Mouse (Mus musculus) embryonic facial prominence, embryonic 11.5 days (tissue): ENCODE data around the gene Zfp985. TPM values are rescaled to one million over a fixed set of nuclear protein-coding genes. Genes with fewer than 3 reads are reported as not detected.
"Not testable (repeated sequence)": the region's sequence is repeated elsewhere in the genome, so short reads cannot be mapped to it uniquely, and the experiment has no call there.

ENCODE experiments used
- ATAC-seq: fragments of 200-750 bp; cut with Nextera tagmentation; replicated peaks from 2 replicates; pipeline ENCODE4 v1.8.0; 2017; ENCODE audit warnings: low read depth; ENCODE audit not compliant: insufficient number of reproducible peaks, low FRiP score, low TSS enrichment
- DNase-seq: peaks from one replicate; pipeline ENCODE4 v3.0.0-alpha.2; 2015; ENCODE audit warnings: low spot score
- H3K27ac ChIP-seq: fragments of 300-500 bp; sonication (generic); replicated peaks from 2 replicates; pipeline ENCODE4 v1.5.1; 2014; ENCODE audit warnings: mild to moderate bottlenecking, low read depth, low read length, control low read depth
- H3K27me3 ChIP-seq: fragments of 300-500 bp; sonication (generic); 2 replicates; pipeline ENCODE4 v1.6.1; 2014; ENCODE audit warnings: mild to moderate bottlenecking, low read length, moderate library complexity, mixed read lengths; ENCODE audit not compliant: control insufficient read depth, insufficient read depth
- H3K36me3 ChIP-seq: fragments of 300-500 bp; sonication (generic); replicated peaks from 2 replicates; pipeline ENCODE4 v1.6.1; 2014; ENCODE audit warnings: low read depth, mild to moderate bottlenecking, low read length, moderate library complexity, mixed read lengths; ENCODE audit not compliant: control insufficient read depth, insufficient read depth
- H3K4me1 ChIP-seq: fragments of 300-500 bp; sonication (generic); 2 replicates; pipeline ENCODE4 v1.6.1; 2014; ENCODE audit warnings: low read length, mixed read lengths; ENCODE audit not compliant: control insufficient read depth, insufficient read depth
- H3K4me2 ChIP-seq: fragments of 300-500 bp; sonication (generic); 2 replicates; pipeline ENCODE4 v1.6.1; 2014; ENCODE audit warnings: low read depth, mild to moderate bottlenecking, control low read depth, low read length, moderate library complexity
- H3K4me3 ChIP-seq: fragments of 300-500 bp; sonication (generic); 2 replicates; pipeline ENCODE4 v1.5.1; 2014; ENCODE audit warnings: low read depth, low read length, control low read depth
- H3K9ac ChIP-seq: fragments of 300-500 bp; sonication (generic); replicated peaks from 2 replicates; pipeline ENCODE4 v1.6.1; 2014; ENCODE audit warnings: mild to moderate bottlenecking, control low read depth, low read length
- H3K9me3 ChIP-seq: fragments of 300-500 bp; sonication (generic); replicated peaks from 2 replicates; pipeline ENCODE4 v1.6.1; 2016; ENCODE audit warnings: mild to moderate bottlenecking, low read length, inconsistent platforms, mixed read lengths; ENCODE audit not compliant: control insufficient read depth
- WGBS: fragments of 180-500 bp; shearing (Covaris S2); extraction: QIAGEN DNeasy Blood & Tissue Kit; methylation state at CpG from one replicate; pipeline ENCODE4 v1.1.7; 2014; 5-methylcytosine and 5-hydroxymethylcytosine counted together
- polyA plus RNA-seq: library from polyadenylated mRNA; unstranded; fragments of >200 nt; fragmentation: Nextera tagmentation; extraction: Ambion mirVana; gene quantifications from 2 replicates; pipeline ENCODE4 v1.2.1, GENCODE M21; 2014

Zfp985 gene
- polyA plus RNA-seq, 1 experiment from 2014 or later, result 0.15 TPM

DNA sequence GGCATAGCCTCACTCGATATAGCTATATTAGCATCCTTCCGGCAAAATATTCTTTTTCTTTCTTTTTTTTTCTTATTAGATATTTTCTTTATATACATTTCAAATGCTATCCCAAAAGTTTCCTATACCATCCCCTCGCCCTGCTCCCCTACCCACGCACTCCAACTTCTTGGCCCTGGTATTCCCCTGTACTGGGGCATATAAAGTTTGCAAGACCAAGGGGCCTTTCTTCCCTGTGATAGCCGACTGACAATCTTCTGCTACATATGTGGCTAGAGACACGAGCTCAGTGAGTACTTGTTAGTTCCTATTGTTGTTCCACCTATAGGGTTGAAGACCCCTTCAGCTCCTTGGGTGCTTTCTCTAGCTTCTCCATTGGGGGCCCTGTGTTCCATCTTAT, 53.4 kb downstream of the Zfp985 start:
- WGBS, result 87% methylated on average over 6 of the region's 6 CpGs
- not testable (repeated sequence) for DNase-seq, H3K4me2 ChIP-seq

DNA sequence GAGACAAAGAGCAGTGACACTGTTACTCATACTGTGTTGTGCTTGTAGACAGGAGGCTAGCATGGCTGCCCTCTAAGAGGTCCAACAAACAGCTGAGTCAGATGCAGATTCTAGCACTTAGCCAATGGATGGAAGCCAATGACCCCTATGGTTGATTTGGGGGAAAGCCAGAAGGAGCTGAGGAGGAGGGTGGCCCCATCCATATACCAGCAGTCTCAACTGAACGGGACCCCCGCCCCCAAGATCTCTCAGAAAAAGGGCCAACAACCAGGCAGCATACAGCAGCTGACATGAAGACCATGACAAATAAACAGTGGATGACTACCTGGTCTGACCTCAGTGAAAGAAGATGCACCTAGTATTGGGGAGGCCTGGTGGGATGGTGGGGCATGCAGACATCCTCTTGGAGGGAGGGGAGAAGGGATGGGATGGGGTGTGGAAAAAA, 80.8 kb downstream of the Zfp985 start:
- no CpG with 5 or more reads among the region's 2 CpGs for WGBS
- H3K4me3 ChIP-seq, H3K9ac ChIP-seq, H3K4me1 ChIP-seq, H3K9me3 ChIP-seq, H3K4me2 ChIP-seq, H3K27ac ChIP-seq, H3K27me3 ChIP-seq, H3K36me3 ChIP-seq, DNase-seq: not testable (repeated sequence)
- ATAC-seq, result peak; percentile 76

More for the DNA sequence above, 53.4 kb downstream of the Zfp985 start:
- H3K4me3 ChIP-seq, H3K4me1 ChIP-seq, H3K27me3 ChIP-seq, H3K9me3 ChIP-seq, H3K36me3 ChIP-seq, H3K27ac ChIP-seq, H3K9ac ChIP-seq, ATAC-seq: not testable (repeated sequence)

Other genes with a start within 250 kb of the Zfp985 start
- not detected in 2 replicates for gene Zfp988, start 247.6 kb upstream of the Zfp985 start, polyA plus RNA-seq
- 0.31 TPM in 1 of 2 replicates, not detected in the other for gene Zfp978, start 192.0 kb upstream of the Zfp985 start, polyA plus RNA-seq
- 8.2 and 10.8 TPM in 2 replicates for gene Zfp982, start 60.9 kb upstream of the Zfp985 start, polyA plus RNA-seq
- 0.06 and 0.14 TPM in 2 replicates for gene Gm16503, start 13.1 kb upstream of the Zfp985 start, polyA plus RNA-seq
- 2.3 and 3.2 TPM in 2 replicates for gene Zfp979, start 89.2 kb downstream of the Zfp985 start, polyA plus RNA-seq
- not detected in 2 replicates for gene Zfp534, start 149.3 kb downstream of the Zfp985 start, polyA plus RNA-seq